Mouse (Mus musculus) heart, adult 11 months (tissue): ENCODE measurements around the gene Cyth1.

Source experiments
- DNase-seq: peaks from one replicate; pipeline ENCODE4 v3.0.0; 2022

Gene Cyth1

GRCm38 (mm10) chr11:118253447-118254158 is 5.2 kb upstream of the Cyth1 start:
- DNase-seq, result peak; percentile 96

GRCm38 (mm10) chr11:118249012-118249383 is 606 bp upstream of the Cyth1 start:
- no peak for DNase-seq

GRCm38 (mm10) chr11:118247359-118248095 is 865 bp downstream of the Cyth1 start:
- DNase-seq, result peak; percentile 97

GRCm38 (mm10) chr11:118246724-118247123 is 1.7 kb downstream of the Cyth1 start:
- no peak for DNase-seq

GRCm38 (mm10) chr11:118245130-118245529 is 3.3 kb downstream of the Cyth1 start:
- no peak for DNase-seq

GRCm38 (mm10) chr11:118243627-118244261 is 4.6 kb downstream of the Cyth1 start:
- no peak for DNase-seq

- DNase-seq, result no peak
These were observed 5.9 kb downstream of the Cyth1 start for GRCm38 (mm10) chr11:118242506-118242905.

GRCm38 (mm10) chr11:118240388-118240787 is 8.0 kb downstream of the Cyth1 start:
- no peak for DNase-seq

GRCm38 (mm10) chr11:118239281-118240198 is 8.9 kb downstream of the Cyth1 start:
- no peak for DNase-seq

- DNase-seq, result peak; percentile 98
These were observed 11.7 kb downstream of the Cyth1 start for GRCm38 (mm10) chr11:118236520-118237190.

- peak; percentile 93 for DNase-seq
These were observed 13.5 kb downstream of the Cyth1 start for GRCm38 (mm10) chr11:118234929-118235328.

- DNase-seq, result peak; percentile 99
These were observed 13.9 kb downstream of the Cyth1 start for GRCm38 (mm10) chr11:118234500-118234899.

- DNase-seq, result no peak
These were observed 14.5 kb downstream of the Cyth1 start for GRCm38 (mm10) chr11:118233924-118234323.

GRCm38 (mm10) chr11:118232314-118232831 is 16.0 kb downstream of the Cyth1 start:
- DNase-seq, result peak; percentile 97

GRCm38 (mm10) chr11:118229941-118230340 is 18.5 kb downstream of the Cyth1 start:
- no peak for DNase-seq

GRCm38 (mm10) chr11:118227650-118228049 is 20.7 kb downstream of the Cyth1 start:
- peak; percentile 97 for DNase-seq

GRCm38 (mm10) chr11:118226850-118227249 is 21.5 kb downstream of the Cyth1 start:
- peak; percentile 86 for DNase-seq

GRCm38 (mm10) chr11:118225862-118226261 is 22.5 kb downstream of the Cyth1 start:
- DNase-seq, result no peak

- DNase-seq, result peak; percentile 75
These were observed 23.1 kb downstream of the Cyth1 start for GRCm38 (mm10) chr11:118225056-118225836.

- DNase-seq, result peak; percentile 89
These were observed 24.9 kb downstream of the Cyth1 start for GRCm38 (mm10) chr11:118223416-118224067.
